Mouse (Mus musculus) midbrain, embryonic 10.5 days (tissue): ENCODE results near the gene Krtcap3. TPM values are rescaled to one million over a fixed set of nuclear protein-coding genes. Genes with fewer than 3 reads are reported as not detected.
A peak's percentile ranks its signal among the peaks of the same experiment; 100 is the strongest.
"Not testable (repeated sequence)": the region's sequence is repeated elsewhere in the genome, so short reads cannot be mapped to it uniquely, and the experiment has no call there.

Experiments used
- DNase-seq: peaks from one replicate; pipeline ENCODE4 v3.0.0-alpha.2; 2017; ENCODE audit warnings: low spot score
- H3K27ac ChIP-seq: fragments of 300-500 bp; sonication (generic); replicated peaks from 2 replicates; pipeline ENCODE4 v1.5.1; 2016; ENCODE audit warnings: mild to moderate bottlenecking
- H3K27me3 ChIP-seq: fragments of 300-500 bp; sonication (generic); 2 replicates; pipeline ENCODE4 v1.6.1; 2016; ENCODE audit warnings: low read depth, mild to moderate bottlenecking; ENCODE audit not compliant: poor library complexity, severe bottlenecking
- H3K36me3 ChIP-seq: fragments of 300-500 bp; sonication (generic); 2 replicates; pipeline ENCODE4 v1.6.1; 2016; ENCODE audit warnings: mild to moderate bottlenecking, moderate library complexity
- H3K4me1 ChIP-seq: fragments of 300-500 bp; sonication (generic); 2 replicates; pipeline ENCODE4 v1.6.1; 2016
- H3K4me3 ChIP-seq: fragments of 300-500 bp; sonication (generic); 2 replicates; pipeline ENCODE4 v1.5.1; 2016; ENCODE audit warnings: mild to moderate bottlenecking, moderate library complexity
- H3K9me3 ChIP-seq: fragments of 300-500 bp; sonication (generic); replicated peaks from 2 replicates; pipeline ENCODE4 v1.6.1; 2016; ENCODE audit warnings: mild to moderate bottlenecking
- WGBS: fragments of 180-500 bp; shearing (Covaris S2); methylation state at CpG from one replicate; pipeline ENCODE4 v1.1.7; 2016; 5-methylcytosine and 5-hydroxymethylcytosine counted together
- polyA plus RNA-seq: library from polyadenylated mRNA; unstranded; fragments of >200 nt; fragmentation: Nextera tagmentation; extraction: Ambion mirVana; gene quantifications from 2 replicates; pipeline ENCODE4 v1.2.1, GENCODE M21; 2016

Krtcap3 gene
- 2.9 and 3.0 TPM in 2 replicates for polyA plus RNA-seq

DNA sequence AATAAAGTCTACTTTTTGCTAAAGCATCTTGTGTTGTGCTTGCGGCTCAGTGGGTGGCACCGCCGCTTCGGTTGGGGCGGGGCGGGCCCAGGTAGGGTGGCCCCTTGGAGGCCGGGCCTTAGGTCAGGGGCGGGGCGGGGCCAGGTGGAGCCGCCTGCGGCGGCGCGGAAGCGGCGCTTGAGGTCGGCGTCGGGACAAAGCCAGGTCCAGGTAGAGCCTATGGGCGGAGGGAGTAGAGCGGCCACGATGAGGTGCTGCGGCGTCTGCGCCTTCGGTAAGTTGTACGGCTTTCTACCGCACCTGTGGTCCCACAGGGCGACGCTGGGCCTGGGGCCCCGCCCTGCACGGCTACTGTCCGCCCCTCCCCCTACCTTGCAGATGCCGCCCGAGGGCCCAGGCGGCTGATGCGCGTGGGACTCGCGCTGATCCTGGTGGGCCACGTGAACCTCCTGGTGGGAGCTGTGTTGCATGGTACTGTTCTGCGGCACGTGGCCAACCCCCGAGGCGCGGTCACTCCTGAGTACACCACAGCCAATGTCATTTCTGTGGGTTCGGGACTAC, at the start of gene Krtcap3:
Gene Krtcap3, plus strand, starts transcription at position 151 of the 561 bp plus-strand sequence.
- H3K4me3 ChIP-seq: peak within 1 kb of the TSS; percentile 33
- H3K27ac ChIP-seq: peak within 1 kb of the TSS; percentile 46; the same call in 1 of the 2 replicates
- 10% methylated on average over 46 of the region's 47 CpGs for WGBS
- peaks cover 17% of the 10 kb centered on the region for H3K4me1 ChIP-seq
- no peaks in the 10 kb centered on the region for H3K9me3 ChIP-seq
- no peak for DNase-seq
- peaks cover 98% of the 10 kb centered on the region for H3K36me3 ChIP-seq
- peaks cover 19% of the 10 kb centered on the region for H3K27me3 ChIP-seq

DNA sequence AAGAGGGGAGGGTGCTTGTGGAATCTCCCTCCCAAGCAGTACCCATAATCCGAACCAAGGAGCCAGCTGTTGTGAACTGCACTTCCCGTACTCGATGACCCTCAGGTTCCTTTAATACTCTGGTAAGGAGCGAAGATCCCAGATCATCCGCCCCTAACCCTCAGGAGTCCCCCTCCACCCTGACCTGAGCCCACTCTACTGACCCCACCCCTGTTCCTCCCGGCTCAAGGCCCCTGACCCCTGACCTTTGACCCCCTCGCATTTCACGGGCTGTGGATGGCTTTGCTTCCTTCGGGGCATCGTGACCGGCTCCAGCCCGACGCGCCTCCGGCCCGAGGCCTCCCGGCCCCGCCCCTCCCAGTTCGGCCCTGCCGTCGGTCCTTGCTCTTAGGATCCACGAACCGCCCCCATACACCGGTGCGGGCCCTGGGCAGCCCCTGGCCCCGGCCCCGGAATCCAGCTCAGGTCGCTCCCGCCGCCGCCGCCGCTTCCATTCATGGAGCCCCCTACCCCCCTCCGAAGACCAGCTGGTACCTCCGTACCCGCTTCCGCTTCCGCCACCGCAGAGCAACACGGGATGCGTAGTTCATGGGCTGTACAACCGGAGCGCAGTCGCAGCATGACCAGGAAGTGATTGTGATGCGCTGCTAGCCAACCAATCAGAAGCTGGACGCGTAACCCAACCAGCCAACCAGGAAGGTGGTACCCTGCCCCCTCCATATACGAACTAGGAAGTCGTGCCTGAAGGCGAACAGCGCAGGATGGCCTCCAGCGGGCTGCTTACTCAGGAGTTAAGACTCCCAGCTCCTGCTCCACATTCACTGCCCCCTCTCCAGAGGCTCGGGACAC, 49.5 kb upstream of the Krtcap3 start, which contains the start of gene Zfp513:
Gene Zfp513, minus strand, starts transcription at position 562 of the 849 bp plus-strand sequence.
- Histone ChIP-seq H3K4me1 (peaks cover 27% of the 10 kb centered on the region), H3K4me3 (peak within 1 kb of the TSS; percentile 84), H3K36me3 (peaks cover 86% of the 10 kb centered on the region), H3K27me3 (no peaks in the 10 kb centered on the region), H3K9me3 (peaks cover 6% of the 10 kb centered on the region), H3K27ac (peak within 1 kb of the TSS; percentile 96)
- DNase-seq: peak; percentile 97
- under 1% methylated on average over 53 of the region's 53 CpGs for WGBS

DNA sequence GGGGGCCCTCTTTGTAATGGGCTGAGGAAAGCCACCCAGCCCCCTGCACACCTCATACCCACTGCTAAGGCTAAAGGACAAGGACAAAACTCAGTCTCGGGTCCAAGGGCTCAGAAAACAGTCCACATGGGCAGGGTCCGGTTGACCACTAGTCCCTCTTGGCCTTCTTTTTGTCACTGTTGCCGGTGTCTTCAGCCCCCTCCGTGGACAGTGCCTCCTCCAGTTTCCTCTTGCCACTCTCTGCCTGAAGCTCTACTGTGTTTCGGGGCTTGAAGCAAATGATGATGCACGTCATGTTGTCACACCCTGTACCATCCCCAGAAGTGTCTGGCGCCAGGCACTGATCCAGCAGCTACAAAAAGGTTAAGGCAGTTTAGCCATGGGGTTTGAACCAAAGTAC, 48.6 kb upstream of the Krtcap3 start:
- Histone ChIP-seq H3K27me3 (no peaks in the 10 kb centered on the region), H3K27ac (peak overlapping the region; percentile 96), H3K4me1 (peaks cover 27% of the 10 kb centered on the region), H3K36me3 (peaks cover 86% of the 10 kb centered on the region), H3K9me3 (peaks cover 6% of the 10 kb centered on the region), H3K4me3 (peak overlapping the region; percentile 84)
- 87% methylated on average over 7 of the region's 7 CpGs for WGBS
- no peak for DNase-seq

DNA sequence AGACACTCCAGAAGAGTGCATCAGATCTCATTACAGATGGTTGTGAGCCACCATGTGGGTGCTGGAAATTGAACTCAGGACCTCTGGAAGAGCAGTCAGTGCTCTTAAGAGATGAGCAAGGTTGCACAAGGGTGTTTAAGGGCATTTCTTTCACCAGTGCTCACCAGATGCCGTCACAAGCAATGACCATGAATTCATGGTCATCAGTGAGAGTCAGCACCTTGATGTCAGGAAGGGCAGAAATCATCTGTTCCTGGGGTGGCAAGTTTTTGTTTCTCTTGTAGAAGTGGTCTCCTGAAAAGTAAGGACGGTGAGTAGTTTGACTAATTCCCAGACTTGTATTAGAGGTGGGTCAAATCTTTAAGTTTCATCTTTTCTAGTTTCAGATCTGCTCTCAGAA, 47.6 kb upstream of the Krtcap3 start:
- WGBS: 93% methylated on average over 2 of the region's 2 CpGs

DNA sequence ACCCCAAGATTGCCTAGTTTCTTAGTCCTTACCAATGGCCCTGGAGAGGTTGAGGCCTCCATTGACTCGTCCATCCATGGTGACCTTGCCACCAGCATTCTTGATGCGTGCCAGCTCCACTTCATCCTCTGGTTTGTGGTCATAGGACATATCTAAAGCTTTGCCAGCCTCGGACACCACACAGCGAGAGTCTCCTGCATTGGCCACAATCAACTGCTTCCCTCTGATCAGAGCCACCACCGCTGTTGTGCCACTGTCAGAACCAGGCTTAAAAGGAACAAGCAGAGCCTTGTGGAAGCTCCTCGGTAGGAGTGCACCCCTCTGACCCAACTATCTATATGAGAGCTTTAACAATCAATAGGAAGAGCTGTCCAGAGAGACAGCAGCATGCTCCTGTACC, 47.1 kb upstream of the Krtcap3 start:
- no peak for DNase-seq
- Histone ChIP-seq H3K4me3 (no peak overlapping the region), H3K9me3 (peaks cover 6% of the 10 kb centered on the region), H3K36me3 (peaks cover 81% of the 10 kb centered on the region), H3K27me3 (no peaks in the 10 kb centered on the region), H3K4me1 (peaks cover 27% of the 10 kb centered on the region), H3K27ac (no peak overlapping the region)
- 91% methylated on average over 6 of the region's 6 CpGs for WGBS

More for the DNA sequence above, 47.6 kb upstream of the Krtcap3 start:
- H3K9me3 ChIP-seq: peaks cover 6% of the 10 kb centered on the region
- peaks cover 86% of the 10 kb centered on the region for H3K36me3 ChIP-seq
- DNase-seq: no peak
- H3K27me3 ChIP-seq: no peaks in the 10 kb centered on the region
- H3K27ac ChIP-seq: no peak overlapping the region
- peaks cover 27% of the 10 kb centered on the region for H3K4me1 ChIP-seq
- H3K4me3 ChIP-seq: no peak overlapping the region

DNA sequence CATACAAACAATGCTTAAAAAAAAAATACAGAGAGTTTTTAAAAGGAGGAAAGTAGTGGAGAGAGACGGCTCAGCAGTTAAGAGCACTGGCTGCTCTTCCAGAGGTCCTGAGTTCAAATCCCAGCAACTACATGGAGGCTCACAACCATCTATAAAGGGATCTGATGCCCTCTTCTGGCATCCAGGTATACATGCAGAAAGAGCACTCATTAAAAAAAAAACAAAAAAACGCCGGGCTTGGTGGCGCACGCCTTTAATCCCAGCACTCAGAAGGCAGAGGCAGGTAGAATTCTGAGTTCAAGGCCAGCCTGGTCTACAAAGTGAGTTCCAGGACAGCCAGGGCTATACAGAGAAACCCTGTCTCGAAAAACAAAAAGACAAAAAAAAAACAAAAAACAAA, 34.9 kb upstream of the Krtcap3 start:
- WGBS: 89% methylated on average over 6 of the region's 6 CpGs
- not testable (repeated sequence) for H3K9me3 ChIP-seq, H3K4me3 ChIP-seq, DNase-seq, H3K27ac ChIP-seq, H3K27me3 ChIP-seq
- peaks cover 21% of the 10 kb centered on the region for H3K4me1 ChIP-seq
- peaks cover 16% of the 10 kb centered on the region for H3K36me3 ChIP-seq

DNA sequence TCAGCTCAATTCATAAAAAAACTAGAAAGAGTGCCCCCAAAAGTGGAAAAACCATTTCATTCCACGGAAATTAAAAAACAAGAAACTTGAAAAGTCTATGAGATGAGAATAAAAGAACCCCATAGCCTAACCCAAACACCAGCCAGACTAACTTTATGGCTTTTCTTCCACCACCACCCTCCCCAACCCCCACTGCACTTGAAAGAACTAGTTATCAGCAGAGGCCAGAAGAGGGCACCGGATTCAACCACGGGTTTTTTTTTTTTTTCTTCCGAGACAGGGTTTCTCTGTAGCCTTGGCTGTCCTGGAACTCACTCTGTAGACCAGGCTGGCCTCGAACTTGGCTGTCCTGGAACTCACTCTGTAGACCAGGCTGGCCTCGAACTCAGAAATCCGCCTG, 33.2 kb upstream of the Krtcap3 start:
- Histone ChIP-seq H3K27me3 (no peaks in the 10 kb centered on the region), H3K4me1 (peaks cover 24% of the 10 kb centered on the region), H3K9me3 (no peaks in the 10 kb centered on the region), H3K27ac (no peak overlapping the region), H3K36me3 (peaks cover 16% of the 10 kb centered on the region), H3K4me3 (peak overlapping the region; percentile 20; the same call in 1 of the 2 replicates)
- DNase-seq: no peak
- 77% methylated on average over 7 of the region's 7 CpGs for WGBS

DNA sequence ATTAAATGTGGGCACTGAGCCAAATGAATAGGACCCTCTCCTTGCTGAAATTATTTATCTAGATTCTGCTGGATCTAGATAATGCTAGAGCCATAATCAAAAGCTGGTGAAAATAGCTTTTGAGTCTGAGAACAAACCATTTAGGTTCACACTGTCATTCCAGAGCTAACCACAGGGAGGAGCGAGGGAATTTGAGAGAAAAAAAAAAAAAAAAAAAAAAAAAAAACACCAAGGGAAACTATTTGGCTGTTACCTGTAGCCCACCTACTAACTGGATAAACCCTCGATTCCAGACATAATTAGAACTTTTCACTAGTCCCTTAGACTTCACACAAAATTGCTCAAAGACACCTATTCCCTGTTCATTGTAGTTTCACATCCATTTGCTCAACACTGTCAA, 32.4 kb upstream of the Krtcap3 start:
- H3K36me3 ChIP-seq: peaks cover 16% of the 10 kb centered on the region
- H3K27ac ChIP-seq: no peak overlapping the region
- H3K4me3 ChIP-seq: peak overlapping the region; percentile 96
- 6% methylated on average over 2 of the region's 2 CpGs for WGBS
- no peak for DNase-seq
- no peaks in the 10 kb centered on the region for H3K9me3 ChIP-seq
- peaks cover 24% of the 10 kb centered on the region for H3K4me1 ChIP-seq
- no peaks in the 10 kb centered on the region for H3K27me3 ChIP-seq

DNA sequence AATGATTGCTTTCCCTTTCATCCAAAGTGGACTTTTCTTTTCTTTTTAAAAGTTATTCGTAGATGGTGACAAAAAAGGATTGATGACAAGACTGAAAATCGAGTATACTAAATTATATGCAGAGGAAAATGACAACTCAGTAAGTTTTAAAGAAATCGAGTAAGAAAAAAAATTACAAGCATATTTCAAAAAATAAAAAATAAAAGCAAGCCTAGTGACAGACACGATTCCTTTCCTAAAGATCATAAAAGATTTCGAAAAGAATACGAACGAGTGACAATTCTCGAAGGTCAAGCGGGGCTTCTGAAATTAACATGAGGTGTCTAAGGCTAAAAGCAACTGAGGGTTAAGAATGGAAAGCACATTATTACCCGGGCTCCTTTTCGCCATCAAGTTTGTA, 32.0 kb upstream of the Krtcap3 start:
- DNase-seq: no peak
- 3% methylated on average over 11 of the region's 11 CpGs for WGBS
- Histone ChIP-seq H3K27me3 (no peaks in the 10 kb centered on the region), H3K9me3 (no peaks in the 10 kb centered on the region), H3K36me3 (peaks cover 16% of the 10 kb centered on the region), H3K4me1 (peaks cover 24% of the 10 kb centered on the region), H3K27ac (peak overlapping the region; percentile 95), H3K4me3 (peak overlapping the region; percentile 96)

DNA sequence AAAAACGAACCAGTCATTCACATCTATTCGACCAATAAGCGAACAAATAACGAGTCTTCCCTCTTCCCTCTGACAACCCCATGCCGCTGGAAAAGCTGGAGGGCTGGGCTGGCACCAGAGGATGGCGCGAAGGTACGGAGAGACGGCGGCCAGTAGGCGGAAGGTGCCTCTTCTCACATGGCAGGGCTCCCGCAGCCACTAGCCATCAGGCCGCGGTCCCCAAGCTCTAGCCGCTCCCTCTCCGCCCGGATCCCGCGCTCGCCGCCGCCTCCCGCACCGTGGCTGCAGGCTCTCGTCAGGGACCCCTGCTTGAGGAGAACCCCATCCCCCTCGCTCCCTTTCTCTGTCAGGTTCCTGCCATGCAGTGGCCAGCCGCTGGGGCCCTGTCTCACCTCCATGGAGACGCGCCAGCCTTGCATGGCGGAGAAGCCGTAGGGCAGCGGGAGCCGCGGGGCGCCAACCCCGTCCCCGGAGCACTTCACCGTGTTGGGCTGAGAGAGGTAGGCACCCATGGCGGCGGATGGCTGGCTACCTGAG, 31.5 kb upstream of the Krtcap3 start:
- H3K36me3 ChIP-seq: peaks cover 16% of the 10 kb centered on the region
- no peaks in the 10 kb centered on the region for H3K27me3 ChIP-seq
- H3K4me1 ChIP-seq: peaks cover 24% of the 10 kb centered on the region
- peak overlapping the region; percentile 95 for H3K27ac ChIP-seq
- no peaks in the 10 kb centered on the region for H3K9me3 ChIP-seq
- DNase-seq: no peak
- WGBS: under 1% methylated on average over 40 of the region's 40 CpGs
- H3K4me3 ChIP-seq: peak overlapping the region; percentile 96

DNA sequence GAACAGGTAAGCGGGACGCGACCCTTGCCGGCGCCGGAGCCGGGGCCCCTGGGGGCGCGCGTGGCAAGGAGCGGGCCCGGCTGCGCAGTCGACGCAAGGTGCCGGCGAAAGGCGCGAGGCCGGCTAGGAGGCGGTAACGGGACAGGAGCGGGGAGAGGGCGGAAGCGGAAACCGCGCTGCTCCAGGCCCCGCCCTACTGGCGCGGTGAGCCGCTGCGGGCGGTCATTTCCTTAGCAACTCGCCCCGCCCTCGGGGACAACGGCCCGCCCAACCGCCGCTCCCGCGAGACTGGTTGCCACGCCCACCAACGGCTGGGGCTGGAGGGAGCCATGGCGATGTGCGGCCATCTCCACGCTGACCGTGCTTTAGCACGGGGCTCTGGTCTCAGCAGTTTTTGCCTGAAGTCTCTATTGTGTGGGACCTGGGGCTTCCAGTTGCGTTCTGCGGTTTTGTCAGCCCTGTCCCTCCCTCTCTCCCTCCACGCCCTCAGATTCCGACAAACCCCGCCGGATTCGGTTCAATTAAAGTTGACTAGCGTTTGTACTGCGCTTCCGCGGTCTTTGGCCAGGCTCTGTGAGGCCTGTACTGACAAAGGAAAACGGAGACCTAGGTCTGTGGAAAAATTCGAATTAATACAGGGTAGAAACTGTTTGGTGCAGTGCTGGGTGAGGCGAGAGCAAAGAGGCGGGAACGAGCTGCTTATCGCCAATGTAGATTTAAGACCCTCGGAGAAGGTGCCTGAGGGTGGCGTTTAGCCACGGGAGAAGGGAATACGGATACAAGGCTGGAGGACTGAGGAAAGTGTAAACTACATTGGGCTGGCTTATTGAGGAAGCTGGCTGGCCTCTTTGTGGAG, 30.8 kb upstream of the Krtcap3 start, which contains the start of gene Ppm1g:
Gene Ppm1g, minus strand, starts transcription at position 240 of the 856 bp plus-strand sequence.
- Histone ChIP-seq H3K27ac (peak within 1 kb of the TSS; percentile 95), H3K36me3 (peaks cover 16% of the 10 kb centered on the region), H3K9me3 (no peaks in the 10 kb centered on the region), H3K4me1 (peaks cover 24% of the 10 kb centered on the region), H3K27me3 (no peaks in the 10 kb centered on the region), H3K4me3 (peak within 1 kb of the TSS; percentile 96)
- DNase-seq: peak; percentile 96
- under 1% methylated on average over 70 of the region's 70 CpGs for WGBS

DNA sequence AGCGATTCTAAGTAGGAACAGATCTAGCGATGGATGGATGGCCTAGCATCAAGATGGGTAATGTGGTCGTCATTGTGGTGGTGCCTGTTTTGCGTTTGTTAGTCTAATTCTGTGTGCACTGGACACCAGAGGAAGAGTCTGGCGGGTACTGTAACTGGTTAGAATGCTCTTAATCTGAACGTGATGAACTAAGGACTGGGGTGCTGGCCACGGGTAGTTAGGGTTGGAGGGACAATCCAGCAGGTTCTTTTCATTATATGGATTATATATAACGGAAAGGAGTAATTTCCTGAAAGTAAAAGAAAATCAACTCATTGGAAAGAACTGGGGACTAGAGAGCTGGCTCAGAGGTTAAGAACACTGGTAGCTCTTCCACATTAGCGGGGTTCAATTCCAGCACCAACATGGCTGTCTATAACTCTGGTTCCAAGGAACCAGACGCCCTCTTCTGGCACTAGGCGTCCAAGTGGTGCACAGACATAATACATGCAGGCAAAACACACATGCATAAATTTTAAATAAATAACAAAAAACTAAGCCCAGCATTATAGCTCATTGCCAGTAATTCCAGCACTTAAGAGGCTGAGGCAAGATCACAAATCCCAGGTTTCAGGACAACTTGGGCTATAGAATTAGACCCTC, 30.1 kb upstream of the Krtcap3 start:
- peak; percentile 57 for DNase-seq
- 12% methylated on average over 11 of the region's 11 CpGs for WGBS
- peak overlapping the region; percentile 96 for H3K4me3 ChIP-seq
- no peaks in the 10 kb centered on the region for H3K9me3 ChIP-seq
- H3K4me1 ChIP-seq: peaks cover 24% of the 10 kb centered on the region
- peaks cover 10% of the 10 kb centered on the region; the same call in 1 of the 2 replicates for H3K36me3 ChIP-seq
- H3K27ac ChIP-seq: peak overlapping the region; percentile 95
- no peaks in the 10 kb centered on the region for H3K27me3 ChIP-seq
